Mouse (Mus musculus): ENCODE measurements at regions not wholly inside any gene's neighbourhood (a gene's known extent, or its start where the extent isn't known, plus 50 kb on each side); places are given as distances from the start of the nearest gene placed in this dataset.
A peak's percentile ranks its signal among the peaks of the same experiment; 100 is the strongest.

DNA sequence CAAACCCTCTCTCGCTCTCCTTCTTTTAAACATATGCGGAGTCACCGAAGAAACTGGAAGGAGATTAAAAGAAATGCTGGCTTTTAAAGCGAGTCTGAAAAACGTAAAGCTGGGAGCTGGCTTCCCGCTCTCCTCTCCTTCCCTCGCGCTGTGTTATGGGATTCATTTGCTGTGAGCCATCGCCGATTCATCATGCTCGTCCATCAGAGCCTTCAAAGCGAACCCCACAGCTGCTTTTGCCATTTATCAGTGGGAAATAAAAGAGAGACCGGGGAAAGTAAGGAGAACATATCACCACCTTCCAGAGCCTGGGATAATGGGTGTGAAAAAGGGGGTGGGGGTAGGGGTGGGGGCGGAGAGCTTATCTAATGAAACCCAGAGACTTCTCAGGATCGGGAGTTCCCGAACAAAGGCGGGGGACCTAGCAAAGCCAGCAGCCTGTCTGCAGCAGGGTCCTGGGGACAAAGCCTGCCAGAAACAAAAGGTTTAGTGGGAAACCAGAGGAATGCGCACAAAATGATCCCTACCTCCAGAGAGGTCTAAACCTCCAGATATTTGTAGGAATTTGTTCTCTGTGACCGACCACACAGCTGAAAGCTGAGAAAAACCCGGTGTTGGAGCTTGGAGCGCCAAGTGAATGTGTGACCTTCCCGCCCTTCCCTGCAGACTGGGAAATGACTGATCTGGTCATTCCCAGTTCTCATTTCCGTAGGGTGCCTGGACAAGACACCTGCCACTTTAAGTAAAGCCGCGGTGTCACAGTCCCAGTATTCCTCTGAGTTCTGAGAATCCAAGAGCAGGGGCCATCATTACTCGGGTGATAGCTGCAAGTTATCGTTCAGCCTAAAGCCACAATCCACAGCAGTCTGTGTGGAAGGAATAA, 73.9 kb upstream of the Lrig1 start:
- DNase-seq (ENCODE audit: extremely low spot score, low spot score): peak; percentile 88

DNA sequence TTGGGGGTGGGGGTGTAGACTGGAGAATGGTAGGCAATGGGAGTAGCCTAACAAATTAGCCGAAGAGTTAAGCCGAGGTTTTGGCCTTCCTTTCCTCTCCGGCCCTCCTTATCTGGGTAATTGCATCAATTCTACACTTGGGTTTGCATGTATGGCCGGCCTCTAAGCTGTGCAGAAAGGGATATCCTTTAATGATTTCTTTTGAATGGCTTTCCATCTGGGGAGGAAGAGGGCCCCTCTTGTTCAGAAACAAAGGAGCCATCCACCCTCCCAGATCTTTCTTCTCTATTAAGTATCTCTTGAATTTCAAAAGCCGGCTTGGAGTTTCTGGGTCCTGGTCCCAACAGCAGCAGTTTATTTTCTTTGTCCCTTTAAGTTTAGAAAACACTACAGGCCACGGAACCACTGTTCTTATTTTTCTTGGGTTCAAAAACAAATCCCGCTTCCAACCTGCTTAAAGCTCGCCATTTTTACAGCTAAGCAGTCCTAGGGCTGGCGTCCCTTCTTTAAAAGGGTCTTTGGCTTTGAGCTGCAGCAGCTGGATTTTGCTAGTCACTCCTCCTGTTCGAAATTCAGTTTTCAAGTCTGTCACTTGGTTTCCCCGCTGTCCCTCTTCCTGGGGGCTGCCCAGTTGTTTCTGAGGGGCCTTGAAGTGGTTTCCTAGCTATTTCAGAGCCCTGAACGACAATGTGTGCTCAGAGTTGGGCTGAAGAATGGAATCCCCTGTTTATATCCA, 73.1 kb upstream of the Lrig1 start:
- peak; percentile 70 for DNase-seq (ENCODE audit: extremely low spot score, low spot score)

DNA sequence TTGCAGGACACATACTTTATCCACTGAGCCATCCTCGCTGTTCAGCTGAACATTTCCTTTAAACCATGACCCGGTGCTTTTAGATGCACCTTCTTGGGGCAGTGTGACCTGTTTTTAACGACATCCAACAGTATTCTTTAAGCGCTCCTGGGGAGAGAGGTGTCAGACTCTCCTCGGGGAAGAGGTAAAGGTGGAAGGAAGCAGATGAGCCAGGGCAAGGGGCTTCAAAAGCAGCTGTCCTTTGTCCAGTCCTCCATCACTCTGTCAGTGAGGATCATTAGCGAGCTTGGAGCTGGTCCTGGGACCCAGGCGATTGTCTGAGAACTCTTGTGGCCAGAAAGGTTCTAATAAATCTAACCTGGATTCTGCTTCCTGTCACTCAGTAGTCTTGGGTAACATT, 72.4 kb upstream of the Lrig1 start:
- peak; percentile 33 for DNase-seq (ENCODE audit: extremely low spot score, low spot score)

DNA sequence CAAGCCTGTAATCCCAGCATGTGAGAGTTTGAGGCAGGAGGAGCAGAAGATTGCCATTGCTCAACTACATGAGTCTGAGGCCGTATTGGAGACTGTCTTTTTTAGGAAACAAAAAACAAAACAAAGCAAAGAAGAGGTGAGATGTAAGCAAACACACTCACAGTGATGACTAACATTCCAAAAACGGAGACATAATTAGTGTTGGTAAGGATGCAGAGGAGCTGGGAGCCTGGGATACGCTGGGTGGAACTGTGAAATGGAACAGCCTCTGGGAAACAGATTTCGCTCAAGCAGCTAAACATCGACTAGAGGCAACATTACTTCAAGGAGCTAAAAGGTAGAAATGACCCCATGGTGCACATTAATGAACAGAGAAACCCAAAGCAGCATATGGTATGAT, 68.3 kb upstream of the Lrig1 start:
- no peak for DNase-seq (ENCODE audit: extremely low spot score, low spot score)

DNA sequence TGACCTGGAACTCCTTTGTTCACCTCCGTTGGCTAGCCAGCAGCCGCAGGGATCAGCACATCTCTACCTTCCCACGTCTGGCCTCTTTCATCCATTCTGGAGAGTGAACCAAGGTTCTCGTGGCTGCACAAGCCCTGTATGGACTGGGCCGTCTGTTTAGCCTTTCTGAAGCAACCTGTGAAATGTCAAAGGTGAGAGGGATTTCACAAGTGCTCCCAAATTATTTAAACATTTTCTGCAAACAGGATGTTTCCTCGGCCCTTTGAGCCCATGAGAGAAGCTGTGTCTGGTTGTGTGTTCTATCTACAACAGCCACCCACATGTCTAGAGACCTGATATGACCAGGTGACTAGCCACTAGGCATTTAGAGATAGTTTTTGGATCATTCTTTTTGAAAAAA, 65.8 kb upstream of the Lrig1 start:
- no peak for DNase-seq (ENCODE audit: extremely low spot score, low spot score)

DNA sequence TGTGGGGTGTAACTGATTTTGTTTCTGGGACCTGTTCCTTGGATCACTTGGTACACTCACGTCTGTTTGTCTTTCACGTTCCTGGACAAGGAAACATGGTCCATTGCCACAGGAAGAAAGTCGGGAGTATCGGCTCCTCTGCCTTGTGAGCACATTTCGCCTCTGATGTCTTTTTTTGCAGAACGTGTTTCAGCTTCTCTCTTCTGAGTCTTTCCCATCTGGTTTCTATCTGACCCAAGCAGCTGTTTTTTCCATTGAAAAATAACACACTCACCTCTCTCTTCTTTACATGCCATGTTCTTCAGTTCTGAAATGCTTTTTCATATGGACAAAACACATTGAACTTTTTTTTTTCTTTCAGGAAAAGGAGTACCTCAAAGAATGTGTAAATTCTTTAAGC, 61.4 kb upstream of the Lrig1 start:
- DNase-seq (ENCODE audit: extremely low spot score, low spot score): no peak

DNA sequence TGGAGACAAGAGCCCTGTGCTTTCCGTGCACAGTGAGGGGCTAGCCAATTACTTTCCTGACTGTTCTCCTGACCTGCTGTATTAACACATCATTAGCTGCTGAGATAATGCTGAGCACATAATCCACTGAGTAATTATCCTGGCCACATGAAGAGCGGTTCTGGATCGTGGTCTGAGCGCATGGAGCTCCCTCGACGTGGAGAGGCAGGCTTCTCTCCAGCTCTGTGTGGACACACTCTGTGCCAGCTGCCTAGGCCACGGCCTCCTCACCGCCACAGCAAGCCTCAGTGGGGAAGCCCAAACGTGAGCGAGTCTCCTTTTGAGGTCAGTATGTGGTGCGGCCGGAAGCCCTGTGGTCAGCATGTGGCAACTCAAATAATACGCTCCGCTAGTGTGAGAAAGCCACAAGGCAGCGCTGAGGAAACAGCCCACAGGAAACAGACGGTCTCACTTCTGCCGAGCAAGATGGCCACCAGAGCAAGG, 60.7 kb upstream of the Lrig1 start:
- no peak for DNase-seq (ENCODE audit: extremely low spot score, low spot score)

DNA sequence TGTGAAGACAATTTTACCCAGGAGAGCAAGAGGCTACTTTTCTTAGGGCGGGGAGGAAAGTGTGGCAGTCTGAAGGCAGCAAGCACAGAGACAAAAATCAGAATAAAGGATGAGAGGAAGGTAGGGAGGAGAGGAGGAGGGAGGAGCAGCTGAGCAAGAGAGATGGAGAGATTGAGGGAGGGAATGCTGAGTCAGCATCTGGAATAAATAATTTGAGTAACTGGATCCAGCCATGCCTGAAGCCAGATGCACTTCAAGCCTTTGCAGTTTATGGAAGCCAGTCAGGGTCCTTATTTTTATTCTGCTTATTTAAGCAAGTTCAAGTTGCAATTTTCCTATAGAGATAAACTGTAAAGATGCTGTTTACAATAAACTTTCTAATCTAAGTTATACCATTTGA, 59.7 kb upstream of the Lrig1 start:
- no peak for DNase-seq (ENCODE audit: extremely low spot score, low spot score)

DNA sequence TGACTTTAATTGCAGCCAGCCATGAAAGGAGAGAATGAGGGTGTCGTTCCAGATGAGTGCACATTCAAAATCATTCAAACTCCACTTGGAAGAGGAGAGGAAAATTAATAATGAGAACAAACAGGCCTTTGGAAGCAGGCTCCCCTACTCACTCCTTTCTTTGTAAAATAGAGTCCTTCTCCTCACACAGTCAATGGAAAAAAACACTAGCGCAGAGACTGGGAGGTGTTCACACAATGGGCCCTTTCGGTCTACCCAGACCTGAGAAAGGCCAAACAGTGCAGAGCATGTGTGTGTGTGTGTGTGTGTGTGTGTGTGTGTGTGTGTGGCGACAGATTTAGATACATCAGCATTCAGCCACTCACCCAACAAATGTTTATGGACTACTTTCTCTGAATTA, 56.0 kb upstream of the Lrig1 start:
- no peak for DNase-seq (ENCODE audit: extremely low spot score, low spot score)

DNA sequence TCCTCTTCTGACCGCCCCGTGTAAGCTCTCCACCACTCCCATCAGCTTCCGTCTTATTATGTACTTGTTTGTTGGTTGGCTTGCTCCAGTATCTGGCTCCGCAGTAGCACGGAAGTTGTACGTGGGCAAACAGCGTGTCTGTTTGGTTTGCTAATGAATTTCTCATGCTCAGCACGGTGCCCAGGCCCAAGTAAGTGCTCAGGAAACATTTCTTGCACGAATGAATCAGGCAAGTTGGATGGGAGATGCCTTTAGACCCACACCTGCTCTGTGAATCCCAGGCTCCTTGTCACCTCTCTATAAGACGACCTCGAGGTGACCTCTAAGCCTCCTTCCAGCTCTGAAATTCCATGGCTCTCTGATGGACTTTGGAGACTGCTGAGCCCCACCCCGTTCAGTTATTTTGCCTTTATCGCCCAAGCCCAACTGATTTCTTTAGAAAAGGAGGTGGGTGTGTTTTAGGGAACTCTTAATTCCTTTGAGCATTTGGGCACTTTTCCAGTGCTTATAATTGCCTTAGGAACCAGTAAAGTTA, 55.4 kb upstream of the Lrig1 start:
- no peak for DNase-seq (ENCODE audit: extremely low spot score, low spot score)

DNA sequence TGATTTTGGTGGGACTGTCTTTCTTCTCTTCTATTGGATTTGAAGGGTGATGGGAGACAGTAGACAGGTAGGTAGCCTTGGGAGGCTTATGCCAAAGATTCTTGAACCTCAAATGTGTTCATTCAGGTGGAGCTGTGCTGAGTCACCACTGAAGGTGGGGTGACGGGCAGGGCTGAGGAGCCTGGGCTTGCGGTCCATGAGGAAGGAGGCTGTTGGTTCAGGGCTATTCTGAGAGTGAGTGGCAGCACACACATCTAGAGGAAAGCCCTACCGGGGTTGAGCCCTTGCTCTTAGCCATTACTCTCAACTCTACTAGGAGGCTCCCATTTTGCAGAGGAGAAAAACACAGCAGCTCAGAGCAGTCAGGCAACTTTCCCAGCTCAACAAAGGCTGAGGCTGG, 54.6 kb upstream of the Lrig1 start:
- no peak for DNase-seq (ENCODE audit: extremely low spot score, low spot score)

DNA sequence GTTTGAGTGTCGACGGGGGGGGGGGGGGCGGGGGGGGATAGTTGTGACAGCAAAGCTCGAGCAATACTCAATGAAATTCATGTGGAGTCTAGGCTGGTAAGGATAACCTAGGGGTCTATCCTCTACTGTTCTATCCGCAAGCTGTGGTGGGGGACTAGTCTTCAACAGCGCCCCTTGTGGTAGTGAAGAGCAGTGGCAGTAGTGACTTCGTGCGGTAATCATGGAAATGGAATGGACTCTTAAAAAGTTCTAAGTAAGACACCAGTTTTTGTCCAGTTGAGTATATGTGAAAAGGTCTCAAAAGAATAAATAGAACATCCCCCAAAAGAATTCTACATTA, 51.1 kb upstream of the Lrig1 start:
- DNase-seq (ENCODE audit: extremely low spot score, low spot score): no peak

DNA sequence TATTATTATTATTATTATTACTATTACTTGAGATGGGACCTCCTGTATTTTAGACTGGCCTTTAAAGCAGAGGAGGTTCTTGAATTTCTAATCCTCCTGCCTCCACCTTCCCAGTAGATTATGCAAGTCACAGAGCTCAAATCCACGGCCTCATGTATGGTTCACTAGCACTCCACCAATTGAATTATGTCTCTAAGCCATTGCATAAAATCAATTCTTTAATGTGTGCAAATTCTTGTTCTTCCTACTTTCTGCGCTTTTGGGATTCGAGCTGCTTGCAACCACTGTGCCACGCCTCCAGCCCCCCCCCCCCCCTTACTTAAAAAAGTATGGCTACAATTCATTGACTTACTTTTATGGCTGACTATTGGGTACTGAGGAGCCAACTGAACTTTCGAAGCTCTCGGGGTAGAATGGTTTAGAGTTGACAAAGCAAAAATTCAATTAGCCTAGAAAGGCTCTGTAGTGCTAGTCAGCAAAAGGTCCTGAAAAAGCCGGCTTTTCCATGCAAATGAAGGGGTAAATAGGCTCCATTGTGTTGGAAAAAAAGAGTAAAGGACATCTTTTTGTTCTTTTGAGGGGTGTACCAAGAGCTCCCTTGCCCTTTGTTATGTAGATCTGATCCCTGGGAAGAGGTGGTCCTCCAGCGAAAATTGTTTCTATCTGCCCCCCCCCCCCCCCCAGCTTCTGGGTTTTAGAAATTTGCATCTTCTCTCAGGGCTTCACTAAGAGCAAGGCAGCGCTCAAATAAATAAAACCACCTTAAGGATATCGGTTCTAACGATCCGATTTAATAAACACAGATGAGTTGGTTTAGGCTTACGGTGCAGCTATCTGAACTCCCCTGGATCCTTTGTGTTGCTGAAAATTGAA, 50.5 kb upstream of the Lrig1 start:
- no peak for DNase-seq (ENCODE audit: extremely low spot score, low spot score)
